Mouse (Mus musculus): ENCODE measurements around the gene Mov10l1.

GRCm38 (mm10) chr15:88954368-88955072, 28.2 kb upstream of the Mov10l1 start, which contains the start of gene Ttll8:
- no peak for TF ChIP-seq CTCF (IDR thresholded peaks at IDR 0.05; ENCODE audit: borderline replicate concordance, insufficient read depth, low read length)
- TF ChIP-seq POLR2A (IDR thresholded peaks at IDR 0.05; ENCODE audit: low read depth, low read length) = no peak
